Mouse (Mus musculus): Measurements from ENCODE around the gene Ifitm7.

GRCm38 (mm10) chr16:13969096-13969495 is 17.6 kb downstream of the Ifitm7 start:
- no peak for TF ChIP-seq CTCF (IDR thresholded peaks at IDR 0.05; ENCODE audit: extremely low read depth, insufficient read length, insufficient replicate concordance, low read depth, low read length)
- TF ChIP-seq POLR2A (IDR thresholded peaks at IDR 0.05; ENCODE audit: low read depth, low read length), result no peak
